Mouse (Mus musculus) urinary bladder, adult 2 months (tissue): ENCODE results near the gene Ssb. TPM values are rescaled to one million over a fixed set of nuclear protein-coding genes. Genes with fewer than 3 reads are reported as not detected.

Experiments
- DNase-seq: peaks from one replicate; pipeline ENCODE4 v3.0.0; 2022; ENCODE audit warnings: low spot score
- polyA plus RNA-seq: library from polyadenylated mRNA; depleted of rRNA; stranded (reverse); fragments of >200 nt; gene quantifications from 2 replicates; pipeline ENCODE4 v1.2.3, GENCODE M21; 2012; rRNA removed

Gene Ssb
- 103 and 105 TPM in 2 replicates for polyA plus RNA-seq

DNA sequence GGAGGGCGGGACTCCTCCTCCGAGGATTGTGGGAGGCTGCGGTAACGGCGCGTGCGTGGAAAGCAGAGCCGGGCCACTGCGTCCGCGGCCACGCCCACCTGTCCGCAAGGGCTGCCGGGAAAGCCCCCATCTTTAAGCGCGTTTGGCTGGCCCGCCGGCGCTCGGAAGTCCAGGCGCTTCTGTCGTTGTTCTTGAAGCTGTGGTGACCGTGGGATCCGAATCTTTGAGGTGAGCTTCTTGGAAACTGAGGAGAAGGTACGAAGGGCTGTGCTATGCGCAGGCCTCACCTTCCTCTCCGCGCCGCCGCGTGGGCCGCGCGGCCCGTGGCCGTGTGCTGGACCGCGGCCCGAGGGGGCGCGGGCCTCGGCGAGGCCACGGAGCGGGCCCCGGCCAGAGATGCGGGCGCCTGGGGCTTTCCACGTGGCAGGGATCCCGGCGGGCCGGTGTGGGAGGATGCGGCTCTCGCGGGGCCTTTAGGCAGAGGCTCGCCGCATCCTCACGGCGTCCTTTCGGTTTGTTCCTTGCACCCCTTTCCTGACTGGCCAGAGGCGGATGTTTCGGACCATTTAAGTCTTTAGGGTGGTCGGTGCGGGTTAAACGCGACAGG lies at the start of gene Ssb:
TSS of gene Ssb (plus strand) at position 78 of the 607 bp plus-strand sequence.
- peak; percentile 80 for DNase-seq

GRCm38 (mm10) chr2:69816575-69816974 lies 44.8 kb upstream of the Ssb start:
- no peak for DNase-seq

- no peak for DNase-seq
Observed at GRCm38 (mm10) chr2:69818350-69819085, 42.8 kb upstream of the Ssb start.

GRCm38 (mm10) chr2:69820201-69820600 lies 41.2 kb upstream of the Ssb start:
- DNase-seq, result no peak

DNA sequence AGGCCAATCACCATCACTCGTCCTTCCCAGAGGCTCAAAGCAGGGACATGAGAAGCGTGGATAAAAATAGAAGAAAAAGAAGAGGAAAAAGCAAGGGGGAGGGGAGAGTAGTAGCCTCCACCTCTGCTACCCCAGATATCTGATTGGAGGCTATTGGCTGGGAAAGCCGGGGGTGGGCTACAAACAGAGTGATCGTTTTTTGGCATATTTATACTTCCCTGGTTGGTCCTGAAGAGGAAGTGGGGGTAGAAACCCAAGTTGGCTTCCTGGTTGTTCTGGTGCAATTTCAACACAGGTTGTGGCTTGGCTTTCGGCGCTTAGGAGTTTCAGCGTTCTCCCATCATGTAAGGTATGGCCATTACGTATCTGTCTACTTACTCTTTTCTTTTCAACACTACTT lies 39.7 kb upstream of the Ssb start, which contains the start of gene Klhl23:
TSS of gene Klhl23 (plus strand) at position 234 of the 400 bp plus-strand sequence.
- no peak for DNase-seq

GRCm38 (mm10) chr2:69822361-69823128 lies 38.8 kb upstream of the Ssb start:
- peak; percentile 55 for DNase-seq

GRCm38 (mm10) chr2:69823129-69823677 lies 38.2 kb upstream of the Ssb start:
- no peak for DNase-seq

- no peak for DNase-seq
Observed at GRCm38 (mm10) chr2:69825898-69826297, 35.5 kb upstream of the Ssb start.

- no peak for DNase-seq
Observed at GRCm38 (mm10) chr2:69826380-69826779, 35.0 kb upstream of the Ssb start.

DNA sequence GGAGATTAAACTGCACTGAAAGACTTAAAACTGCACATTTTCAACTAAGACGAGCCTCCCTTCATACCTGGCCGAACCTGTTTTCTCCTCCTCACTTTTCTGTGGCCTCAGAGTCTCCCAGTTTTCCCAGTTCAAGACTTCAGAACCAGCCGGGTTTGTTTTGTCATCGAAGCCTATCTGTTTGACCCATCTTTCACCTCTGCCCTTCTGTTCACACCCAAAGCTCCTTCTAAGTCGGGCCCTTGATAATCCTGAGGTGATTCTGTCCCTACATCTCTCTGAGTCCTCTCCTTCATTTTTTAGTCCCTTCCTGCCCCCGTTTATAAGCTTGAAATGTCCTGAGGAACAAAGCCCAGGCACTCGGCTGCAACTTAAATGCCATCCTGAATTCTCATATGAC lies 33.3 kb upstream of the Ssb start:
- no peak for DNase-seq

- DNase-seq, result no peak
Observed at GRCm38 (mm10) chr2:69829680-69830079, 31.7 kb upstream of the Ssb start.

DNA sequence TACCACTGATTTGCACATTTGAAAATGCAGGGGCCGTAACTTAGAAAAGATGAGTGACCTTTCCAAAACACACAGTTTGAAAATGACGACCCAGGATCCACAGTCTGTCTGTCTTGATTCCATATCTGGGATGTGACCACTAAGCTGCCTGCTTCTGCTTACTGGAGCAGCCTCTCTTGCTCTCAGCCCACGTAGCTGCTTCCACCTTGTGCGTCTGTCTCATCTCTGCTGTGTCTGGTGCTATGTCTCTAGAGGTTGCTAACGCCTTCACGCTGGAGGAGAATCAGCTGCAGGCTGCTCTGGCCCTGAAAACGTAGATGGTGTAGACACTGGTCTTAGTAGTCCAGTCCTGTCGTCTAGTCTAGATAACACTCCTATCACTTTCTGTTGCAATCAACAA lies 31.2 kb upstream of the Ssb start:
- no peak for DNase-seq

DNA sequence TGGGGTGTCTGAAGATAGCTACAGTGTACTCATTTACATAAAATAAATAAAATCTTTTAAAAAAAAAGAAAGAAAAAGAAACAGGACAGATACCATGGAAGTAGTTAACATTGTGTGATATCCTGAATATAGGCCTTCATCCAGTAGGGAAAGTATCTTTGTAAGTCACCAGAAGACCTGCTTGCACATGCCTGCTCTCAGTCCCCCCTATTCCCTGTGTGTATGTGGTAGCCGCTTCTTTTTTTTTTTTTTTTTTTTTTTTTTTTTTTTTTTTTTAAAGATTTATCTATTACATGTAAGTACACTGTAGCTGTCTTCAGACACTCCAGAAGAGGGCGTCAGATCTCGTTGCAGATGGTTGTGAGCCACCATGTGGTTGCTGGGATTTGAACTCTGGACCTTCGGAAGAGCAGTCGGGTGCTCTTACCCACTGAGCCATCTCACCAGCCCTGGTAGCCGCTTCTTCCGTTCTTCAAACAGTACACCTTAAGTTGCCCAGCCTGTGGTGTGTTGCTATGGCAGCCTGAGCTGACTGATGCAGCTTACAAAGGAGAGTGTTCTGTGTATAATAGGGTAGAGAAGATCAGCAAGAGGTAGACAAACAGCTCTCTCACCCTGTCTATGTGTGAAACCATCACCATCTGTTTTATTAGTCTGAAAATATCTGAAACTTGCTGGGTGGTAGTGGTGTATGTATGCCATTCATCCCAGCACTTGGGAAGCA lies 24.0 kb upstream of the Ssb start:
- DNase-seq, result no peak

GRCm38 (mm10) chr2:69837996-69838395 lies 23.4 kb upstream of the Ssb start:
- DNase-seq, result no peak

- no peak for DNase-seq
Observed at GRCm38 (mm10) chr2:69838707-69839106, 22.7 kb upstream of the Ssb start.

DNA sequence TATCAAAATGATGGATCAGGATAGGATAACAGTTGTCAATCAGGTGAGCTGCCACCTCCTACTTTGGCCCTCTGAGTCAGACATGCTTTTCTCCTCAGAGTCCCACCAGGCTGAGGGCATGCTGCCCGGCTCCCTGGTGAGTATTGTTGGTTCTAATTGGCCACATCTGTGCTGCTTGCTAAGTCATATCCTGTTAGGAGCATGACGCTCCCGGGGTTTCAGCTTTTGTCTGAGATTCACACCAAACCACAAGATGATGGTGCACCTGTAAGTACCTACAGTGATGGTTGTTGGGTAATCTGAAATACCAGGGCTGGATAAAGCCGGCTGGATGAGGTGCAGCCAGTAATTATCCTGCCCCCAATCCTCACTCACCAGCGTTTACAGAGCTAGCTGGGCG lies 21.1 kb upstream of the Ssb start:
- DNase-seq, result no peak

DNA sequence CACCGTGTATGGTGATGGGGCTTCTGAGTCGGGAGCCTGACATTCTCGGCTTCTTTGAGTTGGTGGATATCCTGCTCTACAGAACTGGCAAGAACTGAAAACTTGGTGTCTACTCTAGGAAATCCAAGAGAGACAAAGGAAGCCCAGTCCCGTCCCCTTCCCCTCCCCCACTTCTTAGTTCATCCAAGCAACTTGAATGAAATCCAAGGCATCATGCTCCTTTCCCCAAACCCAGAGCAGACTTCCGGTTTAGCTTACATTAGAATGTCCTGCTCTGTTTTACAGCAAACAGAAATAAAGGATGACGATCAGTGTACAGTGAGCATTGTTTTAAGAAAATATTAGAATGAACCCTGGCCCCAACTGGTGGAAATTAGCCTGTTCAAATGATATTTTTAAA lies 12.1 kb upstream of the Ssb start:
- DNase-seq, result no peak

- no peak for DNase-seq
Observed at GRCm38 (mm10) chr2:69851427-69852058, 9.8 kb upstream of the Ssb start.

DNA sequence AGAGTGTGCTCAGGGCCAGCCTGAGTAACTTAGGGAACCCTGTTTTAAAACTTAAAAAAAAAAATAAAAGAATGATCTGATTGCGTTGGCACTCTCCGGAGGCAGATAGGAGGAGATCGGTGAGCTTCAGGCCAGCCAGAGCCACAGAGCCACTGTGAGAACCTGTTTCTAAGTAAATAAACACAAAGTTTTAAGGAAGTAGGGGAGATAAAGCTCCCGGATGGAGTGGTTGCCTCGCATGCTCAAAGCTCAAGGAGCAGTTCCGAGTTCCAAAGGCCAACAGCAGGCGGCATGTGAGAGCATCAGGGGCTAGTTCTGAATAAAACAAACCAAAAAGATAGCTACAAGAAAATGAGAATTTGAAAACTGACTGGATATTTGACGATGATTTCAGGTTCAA lies 5.0 kb upstream of the Ssb start:
- DNase-seq, result no peak

DNA sequence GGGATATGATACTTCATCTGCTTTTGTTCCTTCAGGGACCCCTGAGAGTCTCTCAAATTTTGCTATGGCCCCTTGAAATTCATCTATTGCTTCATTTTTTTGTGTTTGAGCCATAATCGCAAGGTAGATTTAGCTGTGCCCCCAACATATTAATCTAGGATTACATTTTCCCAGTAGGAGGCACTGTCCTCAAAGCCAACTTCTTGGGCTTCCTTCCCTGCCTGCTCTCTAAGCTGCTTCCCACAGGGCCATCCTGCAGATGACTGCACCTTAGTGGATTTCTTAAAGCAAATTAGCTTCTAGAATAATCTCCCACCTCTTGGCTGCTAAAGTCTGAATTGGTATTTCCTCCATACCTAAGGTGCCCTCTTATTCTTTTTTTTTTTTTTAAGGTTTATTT lies 3.5 kb upstream of the Ssb start:
- DNase-seq, result no peak

DNA sequence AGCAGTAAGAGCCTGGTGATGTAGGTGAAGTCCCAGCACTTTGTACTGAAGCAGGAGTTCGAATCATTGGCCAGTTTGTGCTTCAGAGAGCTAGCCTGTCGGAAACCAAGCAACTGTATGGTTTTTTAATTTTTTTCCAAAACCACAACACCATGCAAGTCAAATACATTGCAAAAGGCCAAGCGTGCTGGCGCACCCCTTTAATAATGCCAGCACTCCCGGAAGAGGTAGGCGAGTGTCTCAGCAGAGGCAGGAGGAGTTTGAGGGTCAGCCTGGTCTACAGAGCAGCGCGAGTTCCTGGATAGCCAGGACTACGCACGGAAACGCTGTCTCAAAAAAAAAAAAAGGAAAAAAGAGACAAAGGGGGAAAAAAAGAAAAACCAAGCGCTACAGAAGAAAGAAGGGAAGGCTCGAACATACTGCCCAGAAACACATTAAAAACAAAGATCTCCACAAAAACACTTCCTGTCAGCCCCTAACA lies 350 bp upstream of the Ssb start:
- no peak for DNase-seq
